Mouse (Mus musculus) ovary, adult 18-20 months (tissue): Measurements from ENCODE around the gene Nlgn2.

Source experiments
- DNase-seq: peaks from one replicate; pipeline ENCODE4 v3.0.0; 2022; ENCODE audit warnings: low spot score, mixed read lengths

The Nlgn2 gene

GRCm38 (mm10) chr11:69837604-69837951, at the start of gene Nlgn2:
Gene Nlgn2 (minus strand): TSS chr11:69837784.
- DNase-seq = no peak

- no peak for DNase-seq
Measured at GRCm38 (mm10) chr11:69886907-69887635, 49.5 kb upstream of the Nlgn2 start.

- no peak for DNase-seq
Measured at GRCm38 (mm10) chr11:69884663-69885062, 47.1 kb upstream of the Nlgn2 start.

- DNase-seq = no peak
Measured at GRCm38 (mm10) chr11:69884240-69884639, 46.7 kb upstream of the Nlgn2 start.

- DNase-seq = no peak
Measured at GRCm38 (mm10) chr11:69883527-69884151, 46.1 kb upstream of the Nlgn2 start.

- DNase-seq = no peak
Measured at GRCm38 (mm10) chr11:69883066-69883465, 45.5 kb upstream of the Nlgn2 start.

- no peak for DNase-seq
Measured at GRCm38 (mm10) chr11:69881787-69882670, 44.4 kb upstream of the Nlgn2 start.

- peak; percentile 90 for DNase-seq
Measured at GRCm38 (mm10) chr11:69880853-69881603, 43.4 kb upstream of the Nlgn2 start, which contains the start of gene Kctd11. Gene Kctd11 (minus strand): TSS chr11:69881406.

GRCm38 (mm10) chr11:69880506-69880852, 42.9 kb upstream of the Nlgn2 start:
- no peak for DNase-seq

GRCm38 (mm10) chr11:69879711-69880110, 42.1 kb upstream of the Nlgn2 start:
- no peak for DNase-seq

- no peak for DNase-seq
Measured at GRCm38 (mm10) chr11:69878952-69879351, 41.4 kb upstream of the Nlgn2 start.

GRCm38 (mm10) chr11:69878399-69878798, 40.8 kb upstream of the Nlgn2 start:
- DNase-seq = no peak

- no peak for DNase-seq
Measured at GRCm38 (mm10) chr11:69877878-69878277, 40.3 kb upstream of the Nlgn2 start, which contains the start of gene Tmem95. Gene Tmem95 (minus strand): TSS chr11:69878018.

GRCm38 (mm10) chr11:69876867-69877266, 39.3 kb upstream of the Nlgn2 start:
- DNase-seq = peak; percentile 63

GRCm38 (mm10) chr11:69876186-69876585, 38.6 kb upstream of the Nlgn2 start:
- DNase-seq = no peak

GRCm38 (mm10) chr11:69872451-69872850, 34.9 kb upstream of the Nlgn2 start:
- no peak for DNase-seq

GRCm38 (mm10) chr11:69871822-69872221, 34.2 kb upstream of the Nlgn2 start:
- no peak for DNase-seq

GRCm38 (mm10) chr11:69870289-69871069, 32.9 kb upstream of the Nlgn2 start:
- no peak for DNase-seq

GRCm38 (mm10) chr11:69867335-69867734, 29.8 kb upstream of the Nlgn2 start:
- DNase-seq = no peak

- no peak for DNase-seq
Measured at GRCm38 (mm10) chr11:69865561-69865960, 28.0 kb upstream of the Nlgn2 start.
